Mouse (Mus musculus) heart, adult 2 months (tissue): ENCODE results near the gene Cdca4.

Experiments
- CTCF ChIP-seq: fragments of 200-600 bp; IDR thresholded peaks from 2 replicates; pipeline ENCODE4 v1.8.1; 2022; ENCODE audit warnings: antibody characterized with exemption, mild to moderate bottlenecking, moderate library complexity
- EP300 ChIP-seq: fragments of 200-500 bp; IDR thresholded peaks from 2 replicates; pipeline ENCODE4 v1.6.1; 2011; ENCODE audit warnings: low read depth, low read length, control low read depth; ENCODE audit not compliant: insufficient read depth
- POLR2A ChIP-seq: fragments of 200-500 bp; IDR thresholded peaks from 2 replicates; pipeline ENCODE4 v1.6.1; 2011; ENCODE audit warnings: mild to moderate bottlenecking, low read depth, low read length, control low read depth; ENCODE audit not compliant: insufficient read depth

GRCm38 (mm10) chr12:112833527-112833926 lies 4.3 kb upstream of the Cdca4 start:
- TF ChIP-seq POLR2A (no peak), CTCF (no peak), EP300 (no peak)
